Mouse (Mus musculus) MEL (cell line): Measurements from ENCODE around the gene Tgfbr3. TPM values are rescaled to one million over a fixed set of nuclear protein-coding genes. Genes with fewer than 3 reads are reported as not detected.
"Not testable (repeated sequence)": the region's sequence is repeated elsewhere in the genome, so short reads cannot be mapped to it uniquely, and the experiment has no call there.

Source experiments
- DNase-seq: peaks from one replicate; pipeline ENCODE4 v3.0.0; 2011; ENCODE audit warnings: low read depth, low spot score
- H3K27ac ChIP-seq: 2 replicates; pipeline ENCODE4 v1.5.1; 2012; ENCODE audit warnings: low read depth, mild to moderate bottlenecking, control low read depth, low read length, moderate library complexity; ENCODE audit not compliant: control insufficient read depth
- H3K27me3 ChIP-seq, 2 experiments: fragments of 150-350 bp in 1 of 2; sonication (generic) in 1 of 2; 2 replicates each; pipeline ENCODE4 v1.6.1; 2012; ENCODE audit warnings: low read length in 2 of 2, mild to moderate bottlenecking in 2 of 2, improper control_type of control experiment in 1 of 2, moderate library complexity in 1 of 2; ENCODE audit not compliant: insufficient read depth in 2 of 2, control insufficient read depth in 1 of 2
- H3K36me3 ChIP-seq, 2 experiments: 2 replicates each; pipeline ENCODE4 v1.6.1; 2012 to 2014; ENCODE audit warnings: low read length in 2 of 2, improper control_type of control experiment in 1 of 2, inconsistent platforms in 1 of 2, mild to moderate bottlenecking in 1 of 2; ENCODE audit not compliant: insufficient read depth in 2 of 2, control insufficient read depth in 1 of 2
- H3K4me1 ChIP-seq, 2 experiments: fragments of 150-350 bp in 1 of 2; sonication (generic) in 1 of 2; 2 replicates each; pipeline ENCODE4 v1.6.1; 2012; ENCODE audit warnings: low read length in 2 of 2, improper control_type of control experiment in 1 of 2, mild to moderate bottlenecking in 1 of 2; ENCODE audit not compliant: insufficient read depth in 2 of 2, control insufficient read depth in 1 of 2
- H3K4me3 ChIP-seq, 2 experiments: fragments of 150-350 bp in 1 of 2; sonication (generic) in 1 of 2; 2 replicates each; pipeline ENCODE4 v1.5.1; 2012; ENCODE audit warnings: low read depth in 2 of 2, low read length in 2 of 2, mild to moderate bottlenecking in 2 of 2, moderate library complexity in 2 of 2, control low read depth in 1 of 2, improper control_type of control experiment in 1 of 2; ENCODE audit not compliant: control insufficient read depth in 1 of 2, insufficient read depth in 1 of 2
- H3K79me2 ChIP-seq: 2 replicates; pipeline ENCODE4 v1.6.1; 2012; ENCODE audit warnings: mild to moderate bottlenecking, low read length, moderate library complexity; ENCODE audit not compliant: control insufficient read depth, poor library complexity, insufficient read depth
- H3K9ac ChIP-seq: 2 replicates; pipeline ENCODE4 v1.6.1; 2012; ENCODE audit warnings: low read depth, mild to moderate bottlenecking, control low read depth, low read length, moderate library complexity; ENCODE audit not compliant: control insufficient read depth, poor library complexity, severe bottlenecking
- H3K9me3 ChIP-seq: fragments of 150-350 bp; sonication (generic); replicated peaks from 2 replicates; pipeline ENCODE4 v1.6.1; 2012; ENCODE audit warnings: mild to moderate bottlenecking, low read length, improper control_type of control experiment, moderate library complexity; ENCODE audit not compliant: insufficient read depth
- BHLHE40 ChIP-seq: IDR thresholded peaks from 2 replicates; pipeline ENCODE4 v1.6.1; 2012; ENCODE audit warnings: low read depth, mild to moderate bottlenecking, inconsistent platforms, low read length, improper control_type of control experiment, borderline replicate concordance
- EP300 ChIP-seq, 2 experiments: IDR thresholded peaks; 2 replicates each; pipeline ENCODE4 v1.6.1; 2011; ENCODE audit warnings: improper control_type of control experiment in 2 of 2, low read length in 2 of 2, low read depth in 1 of 2, mild to moderate bottlenecking in 1 of 2
- GATA1 ChIP-seq: IDR thresholded peaks from 2 replicates; pipeline ENCODE4 v1.6.1; 2011; ENCODE audit warnings: low read depth, low read length, improper control_type of control experiment
- JUND ChIP-seq: IDR thresholded peaks from 2 replicates; pipeline ENCODE4 v1.6.1; 2011; ENCODE audit warnings: low read depth, mild to moderate bottlenecking, improper control_type of control experiment, low read length
- KAT2A ChIP-seq: conservative IDR thresholded peaks from 2 replicates; pipeline ENCODE4 v1.6.1; 2012; ENCODE audit warnings: low read depth, low read length, improper control_type of control experiment, inconsistent platforms
- MAFK ChIP-seq: IDR thresholded peaks from 2 replicates; pipeline ENCODE4 v1.6.1; 2011; ENCODE audit warnings: low read depth, mild to moderate bottlenecking, low read length, improper control_type of control experiment, borderline replicate concordance
- MYB ChIP-seq: IDR thresholded peaks from 2 replicates; pipeline ENCODE4 v1.6.1; 2011; ENCODE audit warnings: mild to moderate bottlenecking, low read depth, low read length, improper control_type of control experiment
- NELFE ChIP-seq: IDR thresholded peaks from 2 replicates; pipeline ENCODE4 v1.6.1; 2011; ENCODE audit warnings: low read depth, low read length, improper control_type of control experiment
- POLR2A ChIP-seq, 2 experiments: IDR thresholded peaks; 2 replicates each; pipeline ENCODE4 v1.6.1; 2011 to 2012; ENCODE audit warnings: low read length in 2 of 2, mild to moderate bottlenecking in 2 of 2, control low read depth in 1 of 2, improper control_type of control experiment in 1 of 2, low read depth in 1 of 2, moderate library complexity in 1 of 2; ENCODE audit not compliant: control insufficient read depth in 1 of 2, insufficient read depth in 1 of 2, poor library complexity in 1 of 2
- POLR2AphosphoS2 ChIP-seq: IDR thresholded peaks from 2 replicates; pipeline ENCODE4 v1.6.1; 2011; ENCODE audit warnings: low read length, improper control_type of control experiment
- RCOR1 ChIP-seq: IDR thresholded peaks from 2 replicates; pipeline ENCODE4 v1.6.1; 2012; ENCODE audit warnings: low read depth, mild to moderate bottlenecking, inconsistent platforms, low read length, improper control_type of control experiment
- SIN3A ChIP-seq: IDR thresholded peaks from 2 replicates; pipeline ENCODE4 v1.6.1; 2012; ENCODE audit warnings: low read length, improper control_type of control experiment, inconsistent platforms
- SMC3 ChIP-seq: IDR thresholded peaks from 2 replicates; pipeline ENCODE4 v1.6.1; 2011; ENCODE audit warnings: low read depth, low read length, improper control_type of control experiment
- TAL1 ChIP-seq: IDR thresholded peaks from 2 replicates; pipeline ENCODE4 v1.6.1; 2012; ENCODE audit warnings: mild to moderate bottlenecking, inconsistent platforms, low read length, moderate library complexity, mixed read lengths
- TCF12 ChIP-seq: IDR thresholded peaks from 2 replicates; pipeline ENCODE4 v1.6.1; 2014; ENCODE audit warnings: low read depth, mild to moderate bottlenecking, inconsistent platforms, low read length, improper control_type of control experiment, moderate library complexity
- UBTF ChIP-seq: IDR thresholded peaks from 2 replicates; pipeline ENCODE4 v1.6.1; 2012; ENCODE audit warnings: low read depth, mild to moderate bottlenecking, inconsistent platforms, low read length, improper control_type of control experiment, moderate library complexity, borderline replicate concordance; ENCODE audit not compliant: insufficient read depth
- USF1 ChIP-seq: IDR thresholded peaks from 2 replicates; pipeline ENCODE4 v1.6.1; 2014; ENCODE audit warnings: low read depth, mild to moderate bottlenecking, inconsistent platforms, low read length, improper control_type of control experiment, moderate library complexity
- USF2 ChIP-seq, 2 experiments: IDR thresholded peaks; 2 replicates each; pipeline ENCODE4 v1.6.1; 2011 to 2012; ENCODE audit warnings: improper control_type of control experiment in 2 of 2, low read length in 2 of 2, borderline replicate concordance in 1 of 2, inconsistent platforms in 1 of 2, low read depth in 1 of 2, mild to moderate bottlenecking in 1 of 2; ENCODE audit not compliant: insufficient read depth in 1 of 2
- ZC3H11A ChIP-seq: IDR thresholded peaks from 2 replicates; pipeline ENCODE4 v1.6.1; 2012; ENCODE audit warnings: low read depth, mild to moderate bottlenecking, inconsistent platforms, low read length, improper control_type of control experiment
- ZKSCAN1 ChIP-seq: IDR thresholded peaks from 2 replicates; pipeline ENCODE4 v1.6.1; 2012; ENCODE audit warnings: low read depth, mild to moderate bottlenecking, inconsistent platforms, low read length, improper control_type of control experiment, moderate library complexity
- ZNF384 ChIP-seq: IDR thresholded peaks from 2 replicates; pipeline ENCODE4 v1.6.1; 2012; ENCODE audit warnings: low read depth, mild to moderate bottlenecking, inconsistent platforms, low read length, improper control_type of control experiment
- polyA plus RNA-seq, 2 experiments: library from polyadenylated mRNA; stranded (reverse) in 1 of 2; unstranded in 1 of 2; fragments of >175 nt in 1 of 2; fragments of >200 nt in 1 of 2; gene quantifications; 2 replicates each; pipeline versions ENCODE4 v1.2.1 to v1.2.4; 2012; ENCODE audit warnings: low replicate concordance in 2 of 2, low read depth in 1 of 2; ENCODE audit not compliant: insufficient read length in 2 of 2, insufficient read depth in 1 of 2, missing spikeins in 1 of 2
- total RNA-seq: library from RNA; depleted of rRNA; stranded (reverse); fragments of 300-350 nt; gene quantifications from 2 replicates; pipeline ENCODE4 v1.2.3, GENCODE M21; 2012

Tgfbr3 gene
- total and polyA plus RNA-seq, 3 experiments = 3.0 to 5.9 TPM; not detected in 1

- peaks cover 9 to 30% of the 10 kb centered on the region in 2 experiments for H3K4me1 ChIP-seq
- H3K36me3 ChIP-seq = peaks cover 0 to 31% of the 10 kb centered on the region in 2 experiments; a peak in 3 of 4 replicates
- H3K79me2 ChIP-seq = peaks cover 16% of the 10 kb centered on the region
- DNase-seq, H3K27ac ChIP-seq, H3K4me3 ChIP-seq, H3K9ac ChIP-seq, H3K27me3 ChIP-seq, H3K9me3 ChIP-seq: not testable (repeated sequence)
Measured at GRCm38 (mm10) chr5:107248302-107248701, 41.1 kb downstream of the Tgfbr3 start.

- no peaks in the 10 kb centered on the region for H3K27me3 ChIP-seq
- no peak overlapping the region for H3K9ac ChIP-seq
- peaks cover 7 to 25% of the 10 kb centered on the region in 2 experiments for H3K4me1 ChIP-seq
- DNase-seq = no peak
- no peak for TF ChIP-seq TCF12
- TF ChIP-seq JUND = no peak
- TF ChIP-seq MAFK = no peak
- no peak for TF ChIP-seq POLR2A (IDR thresholded peaks at IDR 0.05; ENCODE audit: control insufficient read depth in 1 of 2, insufficient read depth in 1 of 2, low read depth in 1 of 2, low read length in 2 of 2, poor library complexity in 1 of 2)
- TF ChIP-seq ZC3H11A = no peak
- no peak for TF ChIP-seq ZNF384
- no peak for TF ChIP-seq NELFE
- TF ChIP-seq POLR2AphosphoS2 = no peak
- TF ChIP-seq RCOR1 = no peak
- no peak for TF ChIP-seq EP300 (IDR thresholded peaks at IDR 0.05; ENCODE audit: low read depth in 1 of 2, low read length in 2 of 2)
- TF ChIP-seq USF2 (IDR thresholded peaks at IDR 0.05; ENCODE audit: borderline replicate concordance in 1 of 2, insufficient read depth in 1 of 2, low read depth in 1 of 2, low read length in 2 of 2) = no peak
- H3K9me3 ChIP-seq = no peaks in the 10 kb centered on the region
- no peak overlapping the region for H3K4me3 ChIP-seq
- peaks cover 16% of the 10 kb centered on the region for H3K79me2 ChIP-seq
- peaks cover 0 to 28% of the 10 kb centered on the region in 2 experiments; a peak in 3 of 4 replicates for H3K36me3 ChIP-seq
- no peak overlapping the region for H3K27ac ChIP-seq
Measured at GRCm38 (mm10) chr5:107247786-107248185, 41.6 kb downstream of the Tgfbr3 start.

GRCm38 (mm10) chr5:107243445-107243844 lies 46.0 kb downstream of the Tgfbr3 start:
- peak; percentile 43 for DNase-seq
- Histone ChIP-seq H3K36me3 (peaks cover 0 to 17% of the 10 kb centered on the region in 2 experiments; a peak in 3 of 4 replicates), H3K9ac (peak overlapping the region; percentile 5)
- TF ChIP-seq POLR2A (IDR thresholded peaks at IDR 0.05; ENCODE audit: control insufficient read depth in 1 of 2, insufficient read depth in 1 of 2, low read depth in 1 of 2, low read length in 2 of 2, poor library complexity in 1 of 2) (no peak), ZC3H11A (no peak), EP300 (IDR thresholded peaks at IDR 0.05; ENCODE audit: low read depth in 1 of 2, low read length in 2 of 2) (peak; percentile 49 to 54; a peak in 2 of 4 replicates), TAL1 (no peak), NELFE (no peak), USF2 (IDR thresholded peaks at IDR 0.05; ENCODE audit: borderline replicate concordance in 1 of 2, insufficient read depth in 1 of 2, low read depth in 1 of 2, low read length in 2 of 2) (no peak), SMC3 (no peak), SIN3A (0 out of 2 replicates have a peak, but pooled peaks have one; percentile 33), BHLHE40 (no peak), ZKSCAN1 (no peak), GATA1 (peak; percentile 84), JUND (no peak), KAT2A (no peak), MYB (no peak), TCF12 (peak; percentile 57; the same call in 1 of the 2 replicates), USF1 (no peak), UBTF (no peak)
- TF ChIP-seq, all 39 proteins: peak for 4
- Histone ChIP-seq H3K4me1 (peaks cover 5 to 11% of the 10 kb centered on the region in 2 experiments), H3K9me3 (no peaks in the 10 kb centered on the region), H3K79me2 (peaks cover 12% of the 10 kb centered on the region; the same call in 1 of the 2 replicates), H3K4me3 (peak overlapping the region in 1 of 2 experiments; percentile 41; a peak in 1 of 4 replicates), H3K27ac (peak overlapping the region; percentile 43), H3K27me3 (no peaks in the 10 kb centered on the region)
